Mouse (Mus musculus) G1E (cell line): ENCODE measurements at regions not wholly inside any gene's neighbourhood (a gene's known extent, or its start where the extent isn't known, plus 50 kb on each side); places are given as distances from the start of the nearest gene placed in this dataset.

Experiments used
- ATAC-seq: 2 replicates; pipeline ENCODE4 v1.8.0; 2016; ENCODE audit warnings: mild to moderate bottlenecking; ENCODE audit not compliant: insufficient number of reproducible peaks, poor library complexity, low FRiP score, severe bottlenecking; ENCODE audit errors: extremely low read depth
- DNase-seq: peaks from one replicate; pipeline ENCODE4 v3.0.0; 2012; ENCODE audit warnings: low spot score
- H3K27me3 ChIP-seq: 2 replicates; pipeline ENCODE4 v1.6.1; 2012; ENCODE audit warnings: mild to moderate bottlenecking, low read length, inconsistent platforms; ENCODE audit not compliant: insufficient read depth
- H3K36me3 ChIP-seq: replicated peaks from 2 replicates; pipeline ENCODE3; 2012; ENCODE audit warnings: mild to moderate bottlenecking, inconsistent platforms
- H3K4me1 ChIP-seq: 2 replicates; pipeline ENCODE4 v1.6.1; 2012; ENCODE audit warnings: low read depth, low read length, inconsistent platforms, mixed read lengths; ENCODE audit not compliant: insufficient read depth
- H3K4me3 ChIP-seq: 2 replicates; pipeline ENCODE4 v1.5.1; 2012; ENCODE audit warnings: low read depth, mild to moderate bottlenecking, inconsistent platforms, low read length, moderate library complexity, mixed read lengths
- H3K9me3 ChIP-seq: replicated peaks from 2 replicates; pipeline ENCODE4 v1.6.1; 2012; ENCODE audit warnings: inconsistent platforms
- CTCF ChIP-seq: IDR thresholded peaks from 2 replicates; pipeline ENCODE4 v1.5.1; 2012; ENCODE audit warnings: low read depth, low read length, inconsistent platforms, mixed read lengths
- GATA1 ChIP-seq: IDR thresholded peaks from 2 replicates; pipeline ENCODE4 v1.6.1; 2012; ENCODE audit warnings: borderline replicate concordance, low read length, inconsistent platforms, mixed read lengths
- GATA2 ChIP-seq: IDR thresholded peaks from 2 replicates; pipeline ENCODE4 v1.6.1; 2012; ENCODE audit warnings: low read depth, low read length, inconsistent platforms, borderline replicate concordance
- POLR2AphosphoS5 ChIP-seq: IDR thresholded peaks from 2 replicates; pipeline ENCODE4 v1.6.1; 2012; ENCODE audit warnings: low read depth, low read length, inconsistent platforms; ENCODE audit not compliant: insufficient replicate concordance
- TAL1 ChIP-seq: conservative IDR thresholded peaks from 2 replicates; pipeline ENCODE4 v1.6.1; 2012; ENCODE audit warnings: low read depth, low read length, inconsistent platforms, mixed read lengths

- ATAC-seq (0 out of 2 replicates have a peak, but pooled peaks have one; percentile 12), DNase-seq (no peak)
- Histone ChIP-seq H3K36me3 (no peaks in the 10 kb centered on the region), H3K4me3 (no peak overlapping the region), H3K27me3 (no peaks in the 10 kb centered on the region), H3K4me1 (no peaks in the 10 kb centered on the region), H3K9me3 (peaks cover 37% of the 10 kb centered on the region)
- TF ChIP-seq CTCF: no peak
- no peak for TF ChIP-seq POLR2AphosphoS5
- no peak for TF ChIP-seq GATA2
- TF ChIP-seq GATA1: no peak
- TF ChIP-seq TAL1: no peak
These were observed 340.5 kb downstream of the Lmo4 start for GRCm38 (mm10) chr3:143864490-143864889.

- Histone ChIP-seq H3K4me1 (no peaks in the 10 kb centered on the region), H3K27me3 (no peaks in the 10 kb centered on the region), H3K36me3 (no peaks in the 10 kb centered on the region), H3K4me3 (no peak overlapping the region), H3K9me3 (peaks cover 27% of the 10 kb centered on the region)
- ATAC-seq: no peak
- no peak for TF ChIP-seq GATA2
- no peak for TF ChIP-seq TAL1
- TF ChIP-seq CTCF: no peak
- TF ChIP-seq GATA1: no peak
- no peak for TF ChIP-seq POLR2AphosphoS5
- DNase-seq: no peak
These were observed 342.5 kb downstream of the Lmo4 start for GRCm38 (mm10) chr3:143862531-143862930.

- Histone ChIP-seq H3K4me1 (no peaks in the 10 kb centered on the region), H3K27me3 (no peaks in the 10 kb centered on the region), H3K4me3 (no peak overlapping the region), H3K9me3 (peaks cover 27% of the 10 kb centered on the region), H3K36me3 (no peaks in the 10 kb centered on the region)
- DNase-seq (no peak), ATAC-seq (no peak)
- TF ChIP-seq POLR2AphosphoS5 (no peak), GATA2 (no peak), GATA1 (no peak), TAL1 (no peak), CTCF (no peak)
These were observed 343.2 kb downstream of the Lmo4 start for GRCm38 (mm10) chr3:143861866-143862265.

GRCm38 (mm10) chr3:143835611-143836240 is 369.3 kb downstream of the Lmo4 start:
- TF ChIP-seq POLR2AphosphoS5: no peak
- no peak for TF ChIP-seq TAL1
- TF ChIP-seq CTCF: no peak
- no peak for TF ChIP-seq GATA1
- TF ChIP-seq GATA2: no peak
- ATAC-seq (no peak), DNase-seq (no peak)
- H3K9me3 ChIP-seq: peaks cover 3% of the 10 kb centered on the region; the same call in 1 of the 2 replicates
- no peaks in the 10 kb centered on the region for H3K27me3 ChIP-seq
- no peaks in the 10 kb centered on the region for H3K36me3 ChIP-seq
- H3K4me3 ChIP-seq: no peak overlapping the region
- no peaks in the 10 kb centered on the region for H3K4me1 ChIP-seq

GRCm38 (mm10) chr3:143834725-143835124 is 370.3 kb downstream of the Lmo4 start:
- DNase-seq (no peak), ATAC-seq (no peak)
- Histone ChIP-seq H3K27me3 (no peaks in the 10 kb centered on the region), H3K9me3 (peaks cover 6% of the 10 kb centered on the region; the same call in 1 of the 2 replicates), H3K36me3 (no peaks in the 10 kb centered on the region), H3K4me3 (no peak overlapping the region), H3K4me1 (no peaks in the 10 kb centered on the region)
- TF ChIP-seq GATA1: no peak
- TF ChIP-seq CTCF: no peak
- TF ChIP-seq TAL1: no peak
- TF ChIP-seq GATA2: no peak
- TF ChIP-seq POLR2AphosphoS5: no peak

GRCm38 (mm10) chr3:143823395-143823777 is 381.6 kb downstream of the Lmo4 start:
- Histone ChIP-seq H3K36me3 (no peaks in the 10 kb centered on the region), H3K4me3 (no peak overlapping the region), H3K27me3 (no peaks in the 10 kb centered on the region), H3K4me1 (no peaks in the 10 kb centered on the region), H3K9me3 (peaks cover 13% of the 10 kb centered on the region)
- DNase-seq: no peak
- ATAC-seq: no peak
- TF ChIP-seq GATA1: no peak
- no peak for TF ChIP-seq GATA2
- TF ChIP-seq TAL1: no peak
